Mouse (Mus musculus): ENCODE results near the gene Kcnip1.

DNA sequence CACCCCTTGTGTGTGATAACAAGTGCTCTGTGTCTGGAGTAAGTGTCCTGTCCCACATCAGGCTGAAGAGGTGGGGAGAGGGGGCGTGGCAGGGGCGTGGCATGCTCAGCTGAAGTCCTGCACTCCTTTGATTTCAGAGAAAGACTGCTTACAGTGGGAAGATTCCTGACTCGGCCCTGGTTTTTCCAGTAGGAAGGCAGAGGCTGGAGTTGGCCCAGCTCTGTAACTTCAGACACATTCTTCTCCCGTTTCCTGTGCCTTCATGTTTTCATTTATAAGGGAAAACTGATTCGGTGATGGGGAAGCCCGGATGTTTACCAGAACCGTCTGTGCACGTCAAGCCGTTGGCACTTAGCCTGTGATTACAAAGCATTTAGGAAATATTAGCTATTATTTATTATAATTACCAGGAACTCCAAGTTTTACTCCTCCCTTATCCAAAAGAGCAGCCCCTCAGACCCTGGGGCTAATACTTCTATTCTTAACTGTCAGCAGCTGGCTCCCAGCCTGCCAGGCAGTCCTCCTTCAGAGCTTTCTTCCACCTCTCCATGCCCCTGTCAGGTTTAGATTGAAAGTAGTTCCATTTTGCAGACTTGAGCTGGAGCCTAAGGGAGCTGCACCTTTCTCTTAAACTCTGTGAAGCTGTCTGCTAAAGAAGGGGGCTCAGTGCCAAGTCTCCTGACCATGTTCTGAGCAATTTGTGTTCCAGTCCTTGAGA lies 120.8 kb downstream of the Kcnip1 start:
- TF ChIP-seq EP300 (IDR thresholded peaks at IDR 0.05; ENCODE audit: low read depth) (no peak), CTCF (IDR thresholded peaks at IDR 0.05; ENCODE audit: low read depth) (no peak)

Measured in liver, embryonic 14.5 days (tissue).